Mouse (Mus musculus) heart, adult 2 months (tissue): Measurements from ENCODE around the gene Nudc. TPM values are rescaled to one million over a fixed set of nuclear protein-coding genes. Genes with fewer than 3 reads are reported as not detected.
A peak's percentile ranks its signal among the peaks of the same experiment; 100 is the strongest.

Source experiments
- DNase-seq, 2 experiments: peaks; one replicate each; pipeline ENCODE4 v3.0.0; 2021
- H3K27ac ChIP-seq: fragments of 200-600 bp; 2 replicates; pipeline ENCODE4 v1.8.1; 2022
- H3K27me3 ChIP-seq: fragments of 200-500 bp; 2 replicates; pipeline ENCODE4 v1.6.1; 2012; ENCODE audit warnings: mild to moderate bottlenecking, low read length, inconsistent platforms, mixed read lengths; ENCODE audit not compliant: control insufficient read depth, insufficient read depth
- H3K36me3 ChIP-seq: fragments of 200-500 bp; 2 replicates; pipeline ENCODE4 v1.6.1; 2012; ENCODE audit warnings: low read length, inconsistent platforms; ENCODE audit not compliant: control insufficient read depth, insufficient read depth
- H3K4me1 ChIP-seq: fragments of 200-500 bp; 2 replicates; pipeline ENCODE4 v1.6.1; 2011; ENCODE audit warnings: low read length; ENCODE audit not compliant: control insufficient read depth, insufficient read depth
- H3K4me3 ChIP-seq: fragments of 200-600 bp; 2 replicates; pipeline ENCODE4 v1.8.1; 2022
- H3K79me2 ChIP-seq: fragments of 200-500 bp; replicated peaks from 2 replicates; pipeline ENCODE4 v1.6.1; 2012; ENCODE audit warnings: mild to moderate bottlenecking, inconsistent platforms, low read length, moderate library complexity, mixed read lengths; ENCODE audit not compliant: control insufficient read depth, insufficient read depth
- H3K9ac ChIP-seq: fragments of 200-500 bp; 2 replicates; pipeline ENCODE4 v1.6.1; 2012; ENCODE audit warnings: low read depth, mild to moderate bottlenecking, control low read depth, inconsistent platforms, low read length, mixed read lengths
- CTCF ChIP-seq: fragments of 200-600 bp; IDR thresholded peaks from 2 replicates; pipeline ENCODE4 v1.8.1; 2022; ENCODE audit warnings: antibody characterized with exemption, mild to moderate bottlenecking, moderate library complexity
- EP300 ChIP-seq: fragments of 200-500 bp; IDR thresholded peaks from 2 replicates; pipeline ENCODE4 v1.6.1; 2011; ENCODE audit warnings: low read depth, low read length, control low read depth; ENCODE audit not compliant: insufficient read depth
- POLR2A ChIP-seq: fragments of 200-500 bp; IDR thresholded peaks from 2 replicates; pipeline ENCODE4 v1.6.1; 2011; ENCODE audit warnings: mild to moderate bottlenecking, low read depth, low read length, control low read depth; ENCODE audit not compliant: insufficient read depth
- whole genome bisulfite sequencing: fragments of 180-500 bp; shearing (Covaris S2); methylation state at CpG from one replicate; pipeline ENCODE4 v1.1.7; 2018; 5-methylcytosine and 5-hydroxymethylcytosine counted together
- intact Hi-C: fragments of 180-260 bp; cut with DNase I; formaldehyde crosslinking; loops from one replicate; pipeline ENCODE4 v1.15.1; 2025
- polyA plus RNA-seq: library from polyadenylated mRNA; depleted of rRNA; stranded (reverse); fragments of >200 nt; gene quantifications from 2 replicates; pipeline ENCODE4 v1.2.3, GENCODE M21; 2012
- total RNA-seq, 2 experiments: library from RNA; stranded (reverse); gene quantifications; 2 replicates each; pipeline ENCODE4 v1.2.3; 2021

The Nudc gene
- total and polyA plus RNA-seq, 3 experiments, result 40.5 to 78.8 (median 70.5) TPM

GRCm38 (mm10) chr4:133508990-133509389 lies 36.8 kb downstream of the Nudc start:
- intact Hi-C loops, result no loop called here
- Histone ChIP-seq H3K79me2 (no peaks in the 10 kb centered on the region), H3K9ac (no peak overlapping the region), H3K4me3 (no peak overlapping the region), H3K27ac (no peak overlapping the region), H3K36me3 (no peaks in the 10 kb centered on the region), H3K4me1 (no peaks in the 10 kb centered on the region), H3K27me3 (no peaks in the 10 kb centered on the region; the same call in 1 of the 2 replicates)
- TF ChIP-seq CTCF (no peak), EP300 (no peak), POLR2A (no peak)
- WGBS, result 80% methylated on average over 7 of the region's 7 CpGs
- DNase-seq, result no peak

GRCm38 (mm10) chr4:133506573-133506972 lies 39.2 kb downstream of the Nudc start:
- Histone ChIP-seq H3K9ac (no peak overlapping the region), H3K79me2 (no peaks in the 10 kb centered on the region), H3K4me1 (no peaks in the 10 kb centered on the region), H3K4me3 (no peak overlapping the region), H3K27ac (no peak overlapping the region), H3K36me3 (no peaks in the 10 kb centered on the region), H3K27me3 (peaks cover 3% of the 10 kb centered on the region; the same call in 1 of the 2 replicates)
- intact Hi-C loops, result no loop called here
- TF ChIP-seq EP300 (no peak), CTCF (no peak), POLR2A (no peak)
- 52% methylated on average over 5 of the region's 5 CpGs for WGBS
- DNase-seq, result no peak

GRCm38 (mm10) chr4:133504755-133505485 lies 40.9 kb downstream of the Nudc start:
- Histone ChIP-seq H3K36me3 (no peaks in the 10 kb centered on the region), H3K9ac (no peak overlapping the region), H3K79me2 (no peaks in the 10 kb centered on the region), H3K4me3 (no peak overlapping the region), H3K27ac (no peak overlapping the region), H3K4me1 (no peaks in the 10 kb centered on the region), H3K27me3 (peaks cover 5% of the 10 kb centered on the region; the same call in 1 of the 2 replicates)
- TF ChIP-seq POLR2A, result no peak
- TF ChIP-seq CTCF, result no peak
- TF ChIP-seq EP300, result no peak
- no peak for DNase-seq
- intact Hi-C loops, result no loop called here
- 49% methylated on average over 9 of the region's 9 CpGs for WGBS

- no peak for DNase-seq
- peaks cover 5% of the 10 kb centered on the region; the same call in 1 of the 2 replicates for H3K27me3 ChIP-seq
- H3K9ac ChIP-seq, result no peak overlapping the region
- no peak overlapping the region for H3K4me3 ChIP-seq
- no peak for TF ChIP-seq EP300
- TF ChIP-seq CTCF, result no peak
- TF ChIP-seq POLR2A, result no peak
- H3K36me3 ChIP-seq, result no peaks in the 10 kb centered on the region
- H3K4me1 ChIP-seq, result no peaks in the 10 kb centered on the region
- H3K27ac ChIP-seq, result no peak overlapping the region
- intact Hi-C loops, result no loop called here
- no peaks in the 10 kb centered on the region for H3K79me2 ChIP-seq
- WGBS, result 32% methylated on average over 5 of the region's 5 CpGs
Observed at GRCm38 (mm10) chr4:133504300-133504699, 41.5 kb downstream of the Nudc start.

- no peaks in the 10 kb centered on the region for H3K36me3 ChIP-seq
- no peak overlapping the region for H3K27ac ChIP-seq
- TF ChIP-seq CTCF (no peak), POLR2A (no peak)
- intact Hi-C loops, result no loop called here
- H3K9ac ChIP-seq, result no peak overlapping the region
- no peak for DNase-seq
- WGBS, result 45% methylated on average over 7 of the region's 7 CpGs
- H3K27me3 ChIP-seq, result peaks cover 7% of the 10 kb centered on the region; the same call in 1 of the 2 replicates
- H3K4me3 ChIP-seq, result no peak overlapping the region
- no peaks in the 10 kb centered on the region for H3K79me2 ChIP-seq
- H3K4me1 ChIP-seq, result no peaks in the 10 kb centered on the region
Observed at GRCm38 (mm10) chr4:133501514-133501913, 44.3 kb downstream of the Nudc start.

GRCm38 (mm10) chr4:133498160-133498724 lies 47.6 kb downstream of the Nudc start, which contains the start of gene Trnp1:
Gene Trnp1, minus strand, starts transcription at chr4:133498550.
- TF ChIP-seq POLR2A, result no peak
- no peak for TF ChIP-seq EP300
- no peak for TF ChIP-seq CTCF
- Histone ChIP-seq H3K27me3 (peaks cover 7% of the 10 kb centered on the region; the same call in 1 of the 2 replicates), H3K79me2 (no peaks in the 10 kb centered on the region), H3K9ac (peak within 1 kb of the TSS; percentile 64), H3K27ac (no peak within 1 kb of the TSS), H3K36me3 (no peaks in the 10 kb centered on the region), H3K4me1 (peaks cover 1% of the 10 kb centered on the region), H3K4me3 (peak within 1 kb of the TSS; percentile 57)
- intact Hi-C loops, result loop anchor here (5.0 kb wide), 1 partner anchor 41 kb away; no protein-coding TSS in a partner anchor
- WGBS, result under 1% methylated on average over 52 of the region's 53 CpGs
- DNase-seq, result peak; percentile 71 to 73
